Mouse (Mus musculus) liver, adult 2 months (tissue): ENCODE measurements at regions not wholly inside any gene's neighbourhood (a gene's known extent, or its start where the extent isn't known, plus 50 kb on each side); places are given as distances from the start of the nearest gene placed in this dataset.
A peak's percentile ranks its signal among the peaks of the same experiment; 100 is the strongest.

Experiments used
- CTCF ChIP-seq: fragments of 200-500 bp; IDR thresholded peaks from 2 replicates; pipeline ENCODE4 v1.5.1; 2011; ENCODE audit warnings: low read depth, low read length, control low read depth
- POLR2A ChIP-seq: fragments of 200-500 bp; IDR thresholded peaks from 2 replicates; pipeline ENCODE4 v1.6.1; 2011; ENCODE audit warnings: low read length, control low read depth; ENCODE audit not compliant: insufficient read depth; ENCODE audit errors: extremely low read depth

GRCm38 (mm10) chr1:7397807-7398446 is 2590.2 kb downstream of the Gm37988 start:
- TF ChIP-seq CTCF (peak; percentile 77), POLR2A (no peak)
